Mouse (Mus musculus): ENCODE measurements around the gene Tlk1.
"Not testable (repeated sequence)": the region's sequence is repeated elsewhere in the genome, so short reads cannot be mapped to it uniquely, and the experiment has no call there.

The Tlk1 gene

DNA sequence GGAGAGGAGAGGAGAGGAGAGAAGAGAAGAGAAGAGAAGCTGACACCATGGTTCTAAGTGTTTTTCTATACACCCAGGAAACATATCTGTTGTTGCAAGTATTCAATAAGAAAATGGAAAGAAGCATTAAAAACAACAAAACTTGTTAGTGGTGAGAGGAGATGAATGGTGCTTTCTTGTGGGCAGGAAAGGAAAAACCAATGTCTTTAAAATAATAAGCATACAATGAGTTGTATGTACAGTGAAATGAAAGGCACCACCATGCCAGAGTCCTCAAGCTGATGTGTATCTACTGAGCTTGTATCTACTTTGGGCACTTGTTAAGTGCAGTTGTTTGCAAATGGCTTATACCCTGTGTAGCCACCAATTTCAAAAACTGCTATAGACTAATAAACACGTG lies 7.7 kb upstream of the Tlk1 start:
- DNase-seq (ENCODE audit: low spot score): no peak

DNA sequence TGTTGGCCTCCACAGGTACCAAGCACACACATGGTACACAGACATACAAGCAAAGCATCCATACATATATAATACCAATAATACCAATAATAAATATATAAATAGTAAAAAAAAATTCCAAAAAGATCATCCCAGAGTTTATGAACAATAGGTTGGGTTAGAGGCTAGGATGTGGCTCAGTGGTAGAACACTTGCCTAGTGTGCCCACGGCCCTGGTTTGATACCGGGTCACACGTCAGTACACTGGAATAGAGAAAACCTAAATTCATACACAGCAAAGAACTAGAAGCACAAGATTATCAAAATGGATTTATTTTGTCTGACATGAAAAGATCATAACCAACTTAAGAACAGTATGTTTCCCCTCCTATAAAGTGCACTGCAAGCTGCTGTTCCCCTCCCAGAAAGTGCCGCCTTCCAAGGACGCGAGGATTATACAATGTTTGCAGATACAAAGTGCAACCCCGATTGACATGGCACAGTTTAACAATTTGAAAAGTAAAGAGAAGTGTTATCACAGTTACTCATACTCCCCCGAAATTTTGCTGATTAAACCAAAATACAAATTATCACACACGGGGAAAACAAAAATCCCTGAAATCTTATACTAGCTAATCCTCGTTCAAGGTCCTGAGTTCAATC lies 6.3 kb upstream of the Tlk1 start:
- DNase-seq (ENCODE audit: low spot score): no peak

DNA sequence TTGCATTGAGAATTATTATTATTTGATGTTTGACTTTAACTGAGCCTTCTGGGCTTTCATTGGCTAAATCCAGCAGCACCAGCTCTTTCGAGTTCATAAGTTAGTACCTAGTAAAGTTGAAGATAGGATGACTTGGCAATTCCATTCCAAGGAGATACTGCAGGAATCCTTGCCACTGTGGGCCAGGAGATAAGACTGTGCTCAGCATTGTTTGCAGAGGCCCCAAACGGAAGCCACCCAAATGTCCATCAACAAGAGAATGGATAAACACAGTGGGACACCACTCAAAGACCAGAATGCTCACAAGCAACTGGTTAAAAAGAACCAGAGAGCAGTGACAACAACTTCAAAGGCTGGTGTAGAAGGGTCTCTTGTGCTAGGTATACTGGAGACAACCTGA lies 5.2 kb upstream of the Tlk1 start:
- DNase-seq (ENCODE audit: low spot score): peak; percentile 68

GRCm38 (mm10) chr2:70829946-70830610 lies 4.5 kb upstream of the Tlk1 start:
- peak; percentile 36 for DNase-seq (ENCODE audit: low spot score)

GRCm38 (mm10) chr2:70827780-70828179 lies 2.3 kb upstream of the Tlk1 start:
- peak; percentile 70 for DNase-seq (ENCODE audit: low spot score)

GRCm38 (mm10) chr2:70826436-70827230 lies 1.1 kb upstream of the Tlk1 start:
- peak; percentile 73 for DNase-seq (ENCODE audit: low spot score)

GRCm38 (mm10) chr2:70824838-70825370 lies 624 bp downstream of the Tlk1 start:
- peak; percentile 56 for DNase-seq (ENCODE audit: low spot score)

GRCm38 (mm10) chr2:70823926-70824800 lies 1.4 kb downstream of the Tlk1 start:
- peak; percentile 59 for DNase-seq (ENCODE audit: low spot score)

DNA sequence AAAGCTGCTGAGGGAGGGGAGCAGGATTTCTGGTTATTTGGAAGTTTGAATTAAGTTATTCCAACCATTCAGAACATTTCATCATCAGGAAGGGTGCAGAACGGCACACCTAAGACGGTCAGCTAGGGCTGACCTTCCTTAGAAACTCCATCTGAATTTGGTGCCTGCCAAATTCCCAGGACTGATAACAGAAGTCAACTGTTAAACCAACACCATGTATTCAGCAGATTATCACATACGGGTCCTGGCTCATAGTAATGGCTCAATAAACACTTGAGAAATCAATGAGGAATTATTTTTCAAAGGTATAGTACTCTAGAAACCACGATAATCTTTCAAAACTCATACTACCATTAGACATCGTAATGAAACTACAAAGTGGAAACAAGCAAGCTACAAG lies 2.1 kb downstream of the Tlk1 start:
- peak; percentile 41 for DNase-seq (ENCODE audit: low spot score)

- DNase-seq (ENCODE audit: low spot score): no peak
Measured at GRCm38 (mm10) chr2:70816939-70817338, 8.6 kb downstream of the Tlk1 start.

DNA sequence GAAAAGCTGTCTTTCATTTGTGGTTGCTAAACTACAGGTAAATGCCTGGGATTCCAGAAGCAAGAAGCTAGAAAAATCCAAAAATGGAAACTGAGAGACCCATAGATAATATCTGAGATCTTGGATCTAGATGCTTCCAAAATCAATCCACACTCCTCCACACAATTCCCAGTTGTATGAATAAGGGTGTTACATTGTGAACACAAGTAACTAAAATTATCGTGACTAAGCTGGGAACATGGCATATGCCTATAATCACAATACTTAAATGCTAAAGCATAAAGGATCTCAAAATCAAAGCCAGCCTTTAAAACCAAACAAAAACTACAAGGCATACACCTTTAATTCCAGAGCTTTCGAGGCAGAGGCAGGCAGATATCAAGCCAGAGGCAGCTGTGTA lies 9.5 kb downstream of the Tlk1 start:
- DNase-seq (ENCODE audit: low spot score): no peak

- no peak for DNase-seq (ENCODE audit: low spot score)
Measured at GRCm38 (mm10) chr2:70813608-70814007, 11.9 kb downstream of the Tlk1 start.

DNA sequence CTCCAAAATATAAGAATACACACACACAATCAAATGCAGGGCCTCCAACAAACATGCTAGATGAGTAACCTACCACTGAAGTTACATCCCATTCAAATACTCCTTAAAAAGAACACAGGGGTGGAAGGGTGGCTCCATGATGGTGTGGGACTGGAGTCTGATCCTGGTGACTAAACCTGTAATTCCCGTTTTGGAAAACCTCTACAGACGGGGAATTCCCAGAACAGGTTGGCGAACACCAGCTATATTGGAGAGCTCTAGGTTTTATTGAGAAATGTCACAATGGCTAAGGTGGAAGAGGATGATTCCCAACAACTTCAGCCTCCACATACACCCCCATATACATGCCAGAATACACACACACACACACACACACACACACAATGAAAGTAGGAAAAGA lies 14.1 kb downstream of the Tlk1 start:
- no peak for DNase-seq (ENCODE audit: low spot score)

DNA sequence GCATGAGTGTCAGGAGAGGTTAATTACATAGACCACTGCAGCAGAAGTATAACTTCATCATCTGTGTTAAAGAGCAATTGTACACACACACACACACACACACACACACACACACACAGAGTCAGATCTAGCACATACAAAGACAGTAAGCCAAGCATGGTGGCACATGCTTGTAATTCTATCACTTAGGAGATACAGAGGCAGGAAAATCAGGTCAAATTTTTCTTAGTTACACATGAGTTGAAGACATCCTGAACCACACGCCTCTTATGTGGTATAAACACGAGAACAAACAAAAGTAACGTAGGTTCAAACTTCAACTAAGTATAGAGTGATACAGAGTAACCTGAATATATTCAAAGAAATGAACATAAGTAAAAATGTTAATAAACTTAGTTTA lies 15.6 kb downstream of the Tlk1 start:
- no peak for DNase-seq (ENCODE audit: low spot score)

DNA sequence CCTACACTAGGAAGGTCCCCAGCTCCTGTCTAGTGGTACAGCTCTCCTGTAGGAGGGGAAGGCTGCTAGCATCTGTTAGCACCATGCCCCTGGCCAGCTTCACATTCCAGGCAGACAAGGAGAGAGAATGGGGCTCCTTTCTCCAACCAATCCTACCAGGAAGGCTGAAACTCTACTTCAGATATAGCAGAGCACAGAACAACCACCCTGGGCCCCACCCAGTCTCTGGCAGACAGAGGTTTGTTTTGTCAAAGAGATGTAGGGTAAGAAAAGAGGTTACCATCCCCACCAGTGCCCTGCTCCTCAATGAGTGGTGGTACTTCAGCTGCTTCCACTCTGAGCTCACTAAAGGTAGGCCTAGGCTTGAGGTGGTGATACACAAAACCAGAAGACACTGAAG lies 16.8 kb downstream of the Tlk1 start:
- no peak for DNase-seq (ENCODE audit: low spot score)

- not testable (repeated sequence) for DNase-seq (ENCODE audit: low spot score)
Measured at GRCm38 (mm10) chr2:70807678-70808077, 17.9 kb downstream of the Tlk1 start.

GRCm38 (mm10) chr2:70806020-70806419 lies 19.5 kb downstream of the Tlk1 start:
- no peak for DNase-seq (ENCODE audit: low spot score)

GRCm38 (mm10) chr2:70803696-70804095 lies 21.8 kb downstream of the Tlk1 start:
- DNase-seq (ENCODE audit: low spot score): not testable (repeated sequence)

- no peak for DNase-seq (ENCODE audit: low spot score)
Measured at GRCm38 (mm10) chr2:70802658-70803057, 22.9 kb downstream of the Tlk1 start.

- DNase-seq (ENCODE audit: low spot score): no peak
Measured at GRCm38 (mm10) chr2:70801543-70801942, 24.0 kb downstream of the Tlk1 start.

- DNase-seq (ENCODE audit: low spot score): no peak
Measured at GRCm38 (mm10) chr2:70800396-70800795, 25.1 kb downstream of the Tlk1 start.

DNA sequence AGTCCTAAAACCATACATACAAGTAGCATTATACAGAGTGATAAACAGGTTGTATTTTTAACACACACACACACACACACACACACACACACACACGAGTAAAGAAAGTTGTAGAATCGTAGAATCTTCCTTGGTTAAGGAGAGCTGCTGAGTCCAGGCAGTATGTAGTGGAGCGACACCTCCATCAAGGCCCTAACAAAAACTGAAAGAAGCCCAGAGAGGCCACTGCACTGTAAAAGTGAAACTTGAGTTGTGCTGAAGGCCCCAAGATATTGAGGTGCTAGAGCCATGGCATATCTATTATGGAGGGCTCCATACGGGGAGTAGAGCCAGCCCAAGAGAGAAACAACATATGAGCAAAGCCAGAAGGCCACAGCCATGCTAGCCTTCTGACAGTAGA lies 32.3 kb downstream of the Tlk1 start:
- DNase-seq (ENCODE audit: low spot score): no peak
